Mouse (Mus musculus) bone marrow macrophage, adult 2 months (primary cell): ENCODE measurements around the gene Dhrs7b.

Experiments
- CTCF ChIP-seq: IDR thresholded peaks from 2 replicates; pipeline ENCODE4 v1.5.1; 2012; ENCODE audit warnings: low read depth, mild to moderate bottlenecking, low read length, moderate library complexity
- POLR2A ChIP-seq: IDR thresholded peaks from 2 replicates; pipeline ENCODE4 v1.6.1; 2012; ENCODE audit warnings: mild to moderate bottlenecking, low read depth, low read length, borderline replicate concordance

- TF ChIP-seq CTCF (no peak), POLR2A (no peak)
Measured at GRCm38 (mm10) chr11:60809546-60809945, 20.9 kb upstream of the Dhrs7b start.
